Mouse (Mus musculus): ENCODE measurements around the gene Ifitm5. TPM values are rescaled to one million over a fixed set of nuclear protein-coding genes. Genes with fewer than 3 reads are reported as not detected.

Gene Ifitm5
- polyA plus RNA-seq, 1 experiment from 2014 or later = 0.48 TPM

DNA sequence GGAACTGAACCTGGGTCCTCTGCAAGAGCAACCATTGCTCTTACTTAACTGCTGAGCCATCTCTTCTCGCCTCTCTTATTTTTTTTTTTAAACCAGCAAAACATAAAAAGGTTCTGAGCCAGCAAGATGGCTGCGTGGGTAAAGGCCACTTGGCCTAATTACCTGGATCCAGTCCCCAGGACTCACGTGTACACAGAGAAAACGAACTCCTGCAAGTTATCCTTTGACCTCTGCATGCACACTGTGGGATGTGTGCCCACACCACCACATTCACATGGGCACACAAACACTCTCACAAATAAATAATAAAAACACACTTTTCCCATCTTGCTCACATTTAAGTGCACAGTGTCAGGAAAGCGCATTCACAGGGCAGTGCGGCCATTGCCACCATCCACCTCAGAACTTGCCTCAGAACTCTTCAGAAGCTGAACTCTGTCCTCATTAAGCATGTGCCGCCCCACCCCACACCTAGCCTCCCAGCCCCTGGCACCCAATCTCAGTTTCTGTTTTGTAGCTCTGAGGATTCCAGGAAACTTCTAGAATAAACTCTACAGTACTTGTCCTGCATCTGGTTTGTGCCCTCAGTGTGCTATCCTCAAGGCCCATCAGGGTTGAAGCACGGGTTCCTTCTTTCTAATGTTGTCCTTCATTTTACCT is 35.9 kb downstream of the Ifitm5 start:
- no peak for TF ChIP-seq EP300 (IDR thresholded peaks at IDR 0.05; ENCODE audit: low read depth)
- TF ChIP-seq CTCF (IDR thresholded peaks at IDR 0.05; ENCODE audit: low read depth) = no peak
- Histone ChIP-seq H3K4me2 (ENCODE audit: low read depth, low read length) (no peak overlapping the region), H3K9me3 (ENCODE audit: low read length) (no peaks in the 10 kb centered on the region), H3K27ac (ENCODE audit: low read depth) (peak overlapping the region; percentile 83), H3K4me3 (ENCODE audit: low read depth, low read length) (no peak overlapping the region), H3K9ac (replicated peaks) (no peak overlapping the region), H3K27me3 (ENCODE audit: insufficient read depth, low read length) (no peaks in the 10 kb centered on the region), H3K4me1 (ENCODE audit: insufficient read depth) (peaks cover 11% of the 10 kb centered on the region), H3K36me3 (replicated peaks; ENCODE audit: insufficient read depth, low read length) (no peaks in the 10 kb centered on the region)
- DNase-seq = no peak
- no peak for ATAC-seq
- WGBS (ENCODE audit: insufficient replicate concordance) = 75% methylated on average over 8 of the region's 8 CpGs

DNA sequence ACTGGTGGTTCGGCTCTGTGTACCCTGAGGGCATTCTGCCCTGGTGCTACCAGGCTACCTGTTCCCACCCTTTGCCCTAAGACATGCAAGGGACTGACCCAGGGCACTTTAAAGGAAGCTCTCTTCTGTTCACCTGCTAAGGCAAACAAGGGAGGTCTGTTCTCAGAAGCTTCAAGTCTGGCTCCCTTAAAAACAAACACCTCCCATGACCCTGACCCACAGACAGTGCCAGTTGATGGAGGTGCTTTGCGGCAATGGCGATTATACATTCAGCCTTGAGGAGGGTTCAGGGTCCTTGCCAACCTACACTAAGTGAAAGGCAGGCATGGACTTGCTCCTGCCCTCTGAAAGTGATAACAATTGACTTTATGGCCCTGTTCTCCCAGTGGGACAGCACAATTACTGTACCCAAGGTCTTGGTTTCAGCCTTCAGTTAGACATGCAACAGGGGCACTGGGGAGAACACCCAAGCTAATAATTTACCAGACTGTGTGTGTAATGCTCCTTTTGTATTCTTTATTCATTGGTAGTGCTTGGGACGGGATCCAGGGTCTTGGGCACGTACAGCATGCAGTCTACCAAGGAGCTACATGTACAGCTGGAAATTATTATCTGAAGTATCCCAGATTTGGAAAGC is 37.1 kb downstream of the Ifitm5 start:
- TF ChIP-seq CTCF (IDR thresholded peaks at IDR 0.05; ENCODE audit: low read depth) (no peak), EP300 (IDR thresholded peaks at IDR 0.05; ENCODE audit: low read depth) (no peak)
- peaks cover 11% of the 10 kb centered on the region for H3K4me1 ChIP-seq (ENCODE audit: insufficient read depth)
- H3K27me3 ChIP-seq (ENCODE audit: insufficient read depth, low read length) = no peaks in the 10 kb centered on the region
- no peak overlapping the region for H3K9ac ChIP-seq (replicated peaks)
- no peaks in the 10 kb centered on the region for H3K36me3 ChIP-seq (replicated peaks; ENCODE audit: insufficient read depth, low read length)
- H3K4me3 ChIP-seq (ENCODE audit: low read depth, low read length) = no peak overlapping the region
- no peaks in the 10 kb centered on the region for H3K9me3 ChIP-seq (ENCODE audit: low read length)
- peak overlapping the region; percentile 83 for H3K27ac ChIP-seq (ENCODE audit: low read depth)
- WGBS (ENCODE audit: insufficient replicate concordance) = 63% methylated on average over 5 of the region's 5 CpGs
- ATAC-seq (peak; percentile 26; the same call in 1 of the 2 replicates), DNase-seq (no peak)
- peak overlapping the region; percentile 13; the same call in 1 of the 2 replicates for H3K4me2 ChIP-seq (ENCODE audit: low read depth, low read length)

DNA sequence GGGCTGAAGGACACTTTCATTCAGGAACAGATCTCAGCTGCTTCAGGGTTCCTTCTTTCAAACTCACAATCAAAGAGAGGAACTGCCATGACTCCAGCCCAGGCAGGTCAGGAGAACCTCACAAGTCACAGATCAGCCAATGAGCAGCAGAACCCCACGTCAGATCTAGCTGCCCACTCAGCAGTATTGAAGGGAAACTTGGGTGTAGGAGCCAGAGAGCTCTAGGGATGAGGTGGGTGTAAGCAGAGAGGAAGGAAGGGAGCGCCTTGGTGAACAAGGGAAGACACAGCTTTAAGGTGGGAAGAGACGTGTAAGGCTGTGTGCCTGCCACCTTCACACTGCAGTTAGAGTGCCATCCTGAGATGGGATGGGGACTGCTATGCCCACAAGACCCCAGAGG is 37.8 kb downstream of the Ifitm5 start:
- no peak for TF ChIP-seq EP300 (IDR thresholded peaks at IDR 0.05; ENCODE audit: low read depth)
- TF ChIP-seq CTCF (IDR thresholded peaks at IDR 0.05; ENCODE audit: low read depth) = no peak
- WGBS (ENCODE audit: insufficient replicate concordance) = 51% methylated on average over 3 of the region's 3 CpGs
- no peak for DNase-seq

DNA sequence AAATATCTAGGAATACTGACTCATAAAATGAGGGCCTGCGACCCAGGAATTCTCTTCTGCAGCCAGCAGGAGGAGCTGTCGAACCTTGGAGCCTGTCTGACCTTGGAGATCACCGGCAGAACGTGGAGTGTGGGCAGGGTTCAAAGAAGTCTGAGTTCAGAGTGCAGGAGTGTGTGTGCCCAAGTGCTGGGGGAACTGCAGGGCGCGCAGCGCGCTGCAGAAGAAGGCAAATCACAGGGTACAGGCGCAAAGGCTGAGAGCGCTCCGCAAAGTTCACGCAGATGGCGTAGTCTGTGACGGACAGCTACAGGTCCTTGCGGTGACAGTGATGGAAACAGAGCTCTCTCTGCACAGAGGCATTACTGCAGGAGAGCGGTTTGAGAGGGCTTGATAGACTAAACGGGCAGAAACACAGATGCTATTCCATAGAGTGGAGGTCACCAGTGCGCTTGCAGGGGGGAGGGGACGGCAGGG is 41.4 kb downstream of the Ifitm5 start:
- Histone ChIP-seq H3K27ac (ENCODE audit: low read depth) (peak overlapping the region; percentile 86), H3K9ac (replicated peaks) (no peak overlapping the region; the same call in 1 of the 2 replicates), H3K4me2 (ENCODE audit: low read depth, low read length) (peak overlapping the region; percentile 75), H3K4me3 (ENCODE audit: low read depth, low read length) (peak overlapping the region; percentile 39), H3K27me3 (ENCODE audit: insufficient read depth, low read length) (no peaks in the 10 kb centered on the region), H3K4me1 (ENCODE audit: insufficient read depth) (peaks cover 8% of the 10 kb centered on the region), H3K9me3 (ENCODE audit: low read length) (no peaks in the 10 kb centered on the region), H3K36me3 (replicated peaks; ENCODE audit: insufficient read depth, low read length) (no peaks in the 10 kb centered on the region)
- 1% methylated on average over 19 of the region's 19 CpGs for WGBS (ENCODE audit: insufficient replicate concordance)
- peak; percentile 87 for TF ChIP-seq CTCF (IDR thresholded peaks at IDR 0.05; ENCODE audit: low read depth)
- no peak for TF ChIP-seq EP300 (IDR thresholded peaks at IDR 0.05; ENCODE audit: low read depth)
- peak; percentile 81 for DNase-seq
- peak; percentile 46 for ATAC-seq

More for the DNA sequence above, 37.8 kb downstream of the Ifitm5 start:
- H3K27me3 ChIP-seq (ENCODE audit: insufficient read depth, low read length) = no peaks in the 10 kb centered on the region
- H3K4me2 ChIP-seq (ENCODE audit: low read depth, low read length) = peak overlapping the region; percentile 2; the same call in 1 of the 2 replicates
- peak overlapping the region; percentile 83 for H3K27ac ChIP-seq (ENCODE audit: low read depth)
- no peak for ATAC-seq
- no peaks in the 10 kb centered on the region for H3K36me3 ChIP-seq (replicated peaks; ENCODE audit: insufficient read depth, low read length)
- H3K9ac ChIP-seq (replicated peaks) = no peak overlapping the region
- no peaks in the 10 kb centered on the region for H3K9me3 ChIP-seq (ENCODE audit: low read length)
- peaks cover 11% of the 10 kb centered on the region for H3K4me1 ChIP-seq (ENCODE audit: insufficient read depth)
- H3K4me3 ChIP-seq (ENCODE audit: low read depth, low read length) = no peak overlapping the region

DNA sequence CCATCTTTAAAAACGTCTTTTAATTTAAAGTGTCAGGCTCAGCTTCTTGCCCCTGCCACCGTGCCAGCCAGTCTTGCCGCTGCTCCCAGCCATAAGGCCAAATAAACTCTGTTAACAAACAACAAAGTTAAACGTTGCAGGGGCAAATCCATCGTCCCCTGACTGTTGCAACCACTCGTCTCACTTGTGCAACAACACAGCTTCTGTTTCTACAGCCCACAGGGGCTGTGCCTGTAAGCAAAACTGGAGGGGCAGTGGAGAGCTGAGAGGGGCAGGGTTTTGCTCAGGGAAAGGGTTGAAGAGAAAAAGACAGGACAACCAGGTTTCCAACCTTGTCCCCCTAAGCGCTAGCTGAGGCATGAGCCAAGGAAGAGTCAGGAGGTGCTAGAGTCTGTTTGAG is 41.9 kb downstream of the Ifitm5 start:
- peak; percentile 58 for ATAC-seq
- Histone ChIP-seq H3K9ac (replicated peaks) (no peak overlapping the region; the same call in 1 of the 2 replicates), H3K4me1 (ENCODE audit: insufficient read depth) (peaks cover 7% of the 10 kb centered on the region), H3K4me3 (ENCODE audit: low read depth, low read length) (no peak overlapping the region), H3K4me2 (ENCODE audit: low read depth, low read length) (peak overlapping the region; percentile 75), H3K36me3 (replicated peaks; ENCODE audit: insufficient read depth, low read length) (no peaks in the 10 kb centered on the region), H3K27me3 (ENCODE audit: insufficient read depth, low read length) (no peaks in the 10 kb centered on the region), H3K27ac (ENCODE audit: low read depth) (peak overlapping the region; percentile 86), H3K9me3 (ENCODE audit: low read length) (no peaks in the 10 kb centered on the region)
- TF ChIP-seq CTCF (IDR thresholded peaks at IDR 0.05; ENCODE audit: low read depth) (no peak), EP300 (IDR thresholded peaks at IDR 0.05; ENCODE audit: low read depth) (no peak)
- DNase-seq = peak; percentile 60
- WGBS (ENCODE audit: insufficient replicate concordance) = 34% methylated on average over 7 of the region's 7 CpGs

DNA sequence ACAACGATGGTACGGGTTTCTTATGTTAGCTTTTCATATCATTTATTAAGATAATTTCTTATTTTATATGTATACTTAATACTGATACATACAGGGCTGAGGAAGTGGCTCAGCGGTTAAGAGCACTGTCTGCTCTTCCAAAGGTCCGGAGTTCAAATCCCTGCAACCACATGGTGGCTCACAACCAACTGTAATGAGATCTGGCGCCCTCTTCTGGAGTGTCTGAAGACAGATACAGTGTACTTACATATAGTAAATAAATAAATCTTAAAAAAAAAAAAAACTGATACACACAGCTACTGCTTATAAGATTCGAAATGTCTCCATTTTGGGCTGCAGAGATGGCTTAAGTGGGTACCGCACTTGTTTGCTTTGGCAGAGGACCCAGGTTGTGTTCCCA is 42.4 kb downstream of the Ifitm5 start:
- peak overlapping the region; percentile 86 for H3K27ac ChIP-seq (ENCODE audit: low read depth)
- peaks cover 5% of the 10 kb centered on the region for H3K4me1 ChIP-seq (ENCODE audit: insufficient read depth)
- peak; percentile 40 for TF ChIP-seq CTCF (IDR thresholded peaks at IDR 0.05; ENCODE audit: low read depth)
- TF ChIP-seq EP300 (IDR thresholded peaks at IDR 0.05; ENCODE audit: low read depth) = no peak
- H3K36me3 ChIP-seq (replicated peaks; ENCODE audit: insufficient read depth, low read length) = no peaks in the 10 kb centered on the region
- 75% methylated on average over 7 of the region's 7 CpGs for WGBS (ENCODE audit: insufficient replicate concordance)
- no peak overlapping the region for H3K4me3 ChIP-seq (ENCODE audit: low read depth, low read length)
- H3K27me3 ChIP-seq (ENCODE audit: insufficient read depth, low read length) = no peaks in the 10 kb centered on the region
- DNase-seq = no peak
- H3K9ac ChIP-seq (replicated peaks) = no peak overlapping the region
- H3K9me3 ChIP-seq (ENCODE audit: low read length) = no peaks in the 10 kb centered on the region
- no peak for ATAC-seq
- peak overlapping the region; percentile 64 for H3K4me2 ChIP-seq (ENCODE audit: low read depth, low read length)
